Mouse (Mus musculus) G1E (cell line): ENCODE data around the gene Apbb2.

Source experiments
- CTCF ChIP-seq: IDR thresholded peaks from 2 replicates; pipeline ENCODE4 v1.5.1; 2012; ENCODE audit warnings: low read depth, low read length, inconsistent platforms, mixed read lengths
- GATA2 ChIP-seq: IDR thresholded peaks from 2 replicates; pipeline ENCODE4 v1.6.1; 2012; ENCODE audit warnings: low read depth, low read length, inconsistent platforms, borderline replicate concordance
- TAL1 ChIP-seq: conservative IDR thresholded peaks from 2 replicates; pipeline ENCODE4 v1.6.1; 2012; ENCODE audit warnings: low read depth, low read length, inconsistent platforms, mixed read lengths

- no peak for TF ChIP-seq TAL1
- no peak for TF ChIP-seq CTCF
- no peak for TF ChIP-seq GATA2
Observed at GRCm38 (mm10) chr5:66503557-66504433, 114.8 kb downstream of the Apbb2 start.
